In the genomic region with DNA sequence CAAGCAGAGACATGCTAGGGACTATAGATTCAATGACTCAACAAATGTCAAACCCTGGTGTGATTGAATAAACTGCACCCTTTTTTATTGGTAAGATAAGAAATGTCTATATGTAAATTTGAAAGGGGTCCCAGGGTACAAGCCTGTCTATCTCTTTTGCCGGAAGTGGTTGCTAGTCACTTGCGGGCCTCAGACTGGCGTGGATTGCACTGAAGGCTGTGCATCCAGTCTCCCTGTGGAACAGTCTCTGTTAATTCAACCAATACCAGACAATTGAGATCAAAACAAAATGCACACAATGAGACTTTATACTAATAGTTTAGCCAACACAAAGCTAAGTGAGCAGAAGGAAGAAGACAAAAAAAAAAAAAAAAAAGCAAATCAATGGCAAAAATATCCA, we compare ENCODE assay signal across 19 mouse cellular contexts.
"Had no signal": no experiment of that assay in that cellular context is flagged by ENCODE, and none has a peak within 500 bp of the region (broad histone marks: within the 10 kb centered on the region; RNA-seq: fewer than 3 reads in every experiment).

No protein-coding gene starts in this region.

- H3K36me3 ChIP-seq: kidney, embryonic 15.5 days; liver, embryonic 12.5 days; liver, embryonic 15.5 days; lung, embryonic 15.5 days; stomach, embryonic 15.5 days had no signal

- H3K9ac ChIP-seq: kidney, embryonic 15.5 days; liver, embryonic 12.5 days; liver, embryonic 15.5 days; lung, embryonic 15.5 days; stomach, embryonic 15.5 days had no signal

- H3K27ac ChIP-seq: kidney, embryonic 15.5 days; left cerebral cortex, adult 2 months; liver, embryonic 12.5 days; liver, embryonic 15.5 days; lung, embryonic 15.5 days; stomach, embryonic 15.5 days had no signal

- H3K4me3 ChIP-seq: kidney, embryonic 15.5 days; left cerebral cortex, adult 2 months; liver, embryonic 12.5 days; liver, embryonic 15.5 days; lung, embryonic 15.5 days; megakaryocyte, embryonic 14.5 days; stomach, embryonic 15.5 days had no signal

- H3K9me3 ChIP-seq: kidney, embryonic 15.5 days; liver, embryonic 12.5 days; liver, embryonic 15.5 days; lung, embryonic 15.5 days; megakaryocyte, embryonic 14.5 days; stomach, embryonic 15.5 days had no signal

- H3K27me3 ChIP-seq: kidney, embryonic 15.5 days; liver, embryonic 12.5 days; liver, embryonic 15.5 days; lung, embryonic 15.5 days; stomach, embryonic 15.5 days had no signal

- DNase-seq: kidney, adult 11 months; kidney, adult 8-10 months; kidney, postnatal 10 days; kidney, postnatal 36 days; layer of hippocampus, postnatal 36 days; lung, adult 18-20 months; lung, postnatal 10 days; lung, postnatal 36 days; right cerebral cortex, postnatal 25 days; spleen, adult 18-20 months; thymus, postnatal 25 days had no signal

- H3K4me2 ChIP-seq: kidney, embryonic 15.5 days; liver, embryonic 12.5 days; liver, embryonic 15.5 days; lung, embryonic 15.5 days; midbrain, embryonic 11.5 days; stomach, embryonic 15.5 days had no signal

- H3K4me1 ChIP-seq: kidney, embryonic 15.5 days; liver, embryonic 15.5 days; megakaryocyte, embryonic 14.5 days; stomach, embryonic 15.5 days had no signal

- ATAC-seq: liver, embryonic 12.5 days had no signal
